Mouse (Mus musculus): ENCODE results near the gene Tmem126b.

DNA sequence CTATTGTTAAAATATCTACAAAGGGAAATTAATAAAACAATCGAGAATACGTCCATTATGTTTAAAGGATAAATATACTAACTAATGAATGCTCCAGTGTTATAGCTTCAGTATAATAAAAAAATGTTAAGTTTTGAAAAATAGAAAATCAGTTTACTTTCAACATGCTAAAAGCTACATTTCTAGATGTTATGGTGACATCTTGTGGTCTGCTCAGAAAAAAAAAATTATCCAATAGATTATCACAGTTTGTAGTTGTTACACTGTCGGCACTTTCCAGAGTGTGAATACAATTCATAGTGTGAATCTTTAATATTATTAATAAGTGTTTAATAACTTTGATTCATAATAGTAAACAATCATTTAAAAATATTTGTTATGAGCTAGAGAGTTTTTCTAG, 32.3 kb upstream of the Tmem126b start:
- no peak for TF ChIP-seq CTCF (IDR thresholded peaks at IDR 0.05; ENCODE audit: low read depth)
- no peak for TF ChIP-seq EP300 (IDR thresholded peaks at IDR 0.05; ENCODE audit: low read depth)
